8 mouse cellular contexts compared by ENCODE assay signal in genomic region chr1:37401687-37402086, GRCm38 (mm10). TPM values are rescaled to one million over a fixed set of nuclear protein-coding genes. Genes with fewer than 3 reads are reported as not detected.
A peak's percentile ranks its signal among the peaks of the same experiment; 100 is the strongest.
DNase-seq lines count a peak whose midpoint lies in the region; ATAC-seq and TF ChIP-seq lines count a peak whose summit lies in the region.

No protein-coding gene starts in this region.

- 63% methylated on average over 4 of the region's 4 CpGs for WGBS in intestine, postnatal 0 days
- 60% methylated on average over 4 of the region's 4 CpGs for WGBS in intestine, embryonic 16.5 days
- WGBS in heart, postnatal 0 days = 44% methylated on average over 4 of the region's 4 CpGs
- 62% methylated on average over 4 of the region's 4 CpGs for WGBS in midbrain, embryonic 14.5 days

- H3K36me3 ChIP-seq in intestine, postnatal 0 days (ENCODE audit: control insufficient read depth, insufficient read depth) = peaks cover 18% of the 10 kb centered on the region
- H3K36me3 ChIP-seq in intestine, embryonic 16.5 days (ENCODE audit: control insufficient read depth, insufficient read depth, low read length) = no peaks in the 10 kb centered on the region
- peaks cover 5% of the 10 kb centered on the region for H3K36me3 ChIP-seq in heart, postnatal 0 days (replicated peaks; ENCODE audit: control insufficient read depth, insufficient read depth, low read length)
- H3K36me3 ChIP-seq in midbrain, embryonic 14.5 days (ENCODE audit: control insufficient read depth, insufficient read depth, low read length) = peaks cover 44% of the 10 kb centered on the region

- no peak overlapping the region for H3K27ac ChIP-seq in intestine, postnatal 0 days (ENCODE audit: low read depth, low read length)
- H3K27ac ChIP-seq in intestine, embryonic 16.5 days (ENCODE audit: low read length) = no peak overlapping the region
- no peak overlapping the region for H3K27ac ChIP-seq in heart, postnatal 0 days (ENCODE audit: low read depth)
- H3K27ac ChIP-seq in midbrain, embryonic 14.5 days (replicated peaks; ENCODE audit: low read depth, low read length) = no peak overlapping the region

- peak; percentile 79 for DNase-seq in R1 (ENCODE audit: low read depth, low spot score)
- peak; percentile 77 for DNase-seq in cerebellum, adult 9-11 months
- peak; percentile 57 for DNase-seq in heart, postnatal 0 days (ENCODE audit: low spot score)
- peak; percentile 65 to 73 for DNase-seq in left cerebral cortex, adult 18-20 months (ENCODE audit: low spot score in 2 of 2)
- DNase-seq in midbrain, embryonic 14.5 days = peak; percentile 75
- DNase-seq in testis, postnatal 14 days (ENCODE audit: low spot score) = peak; percentile 18

- no peak overlapping the region for H3K4me2 ChIP-seq in intestine, postnatal 0 days (replicated peaks; ENCODE audit: low read depth)
- H3K4me2 ChIP-seq in intestine, embryonic 16.5 days (ENCODE audit: low read depth, low read length) = no peak overlapping the region
- H3K4me2 ChIP-seq in heart, postnatal 0 days (ENCODE audit: low read depth, low read length) = no peak overlapping the region
- no peak overlapping the region for H3K4me2 ChIP-seq in midbrain, embryonic 14.5 days (ENCODE audit: low read length)

- H3K9ac ChIP-seq in intestine, postnatal 0 days (ENCODE audit: low read depth, low read length) = no peak overlapping the region
- no peak overlapping the region for H3K9ac ChIP-seq in intestine, embryonic 16.5 days (ENCODE audit: low read depth, low read length)
- H3K9ac ChIP-seq in heart, postnatal 0 days (replicated peaks; ENCODE audit: low read depth, low read length) = no peak overlapping the region
- no peak overlapping the region for H3K9ac ChIP-seq in midbrain, embryonic 14.5 days (replicated peaks; ENCODE audit: low read length)

- no peak overlapping the region for H3K4me3 ChIP-seq in intestine, postnatal 0 days (ENCODE audit: low read depth, low read length)
- no peak overlapping the region for H3K4me3 ChIP-seq in intestine, embryonic 16.5 days (ENCODE audit: low read length)
- no peak overlapping the region for H3K4me3 ChIP-seq in heart, postnatal 0 days (ENCODE audit: low read depth, low read length)
- H3K4me3 ChIP-seq in midbrain, embryonic 14.5 days (replicated peaks; ENCODE audit: low read depth, low read length) = no peak overlapping the region

- H3K4me1 ChIP-seq in intestine, postnatal 0 days (replicated peaks; ENCODE audit: control insufficient read depth, insufficient read depth, low read length) = no peaks in the 10 kb centered on the region
- peaks cover 10% of the 10 kb centered on the region; the same call in 1 of the 2 replicates for H3K4me1 ChIP-seq in intestine, embryonic 16.5 days (ENCODE audit: control insufficient read depth, insufficient read depth, low read length)
- H3K4me1 ChIP-seq in heart, postnatal 0 days (ENCODE audit: control insufficient read depth, insufficient read depth) = no peaks in the 10 kb centered on the region; the same call in 1 of the 2 replicates
- no peaks in the 10 kb centered on the region for H3K4me1 ChIP-seq in midbrain, embryonic 14.5 days (ENCODE audit: control insufficient read depth, insufficient read depth, low read length)

- TF ChIP-seq CTCF in intestine, postnatal 0 days (IDR thresholded peaks at IDR 0.05; ENCODE audit: low read depth) = peak; percentile 87
- TF ChIP-seq CTCF in heart, postnatal 0 days (IDR thresholded peaks at IDR 0.05; ENCODE audit: low read depth) = peak; percentile 83

- H3K9me3 ChIP-seq in intestine, postnatal 0 days (ENCODE audit: control insufficient read depth) = no peaks in the 10 kb centered on the region
- no peaks in the 10 kb centered on the region for H3K9me3 ChIP-seq in intestine, embryonic 16.5 days (ENCODE audit: control insufficient read depth, low read length)
- H3K9me3 ChIP-seq in heart, postnatal 0 days (replicated peaks; ENCODE audit: control insufficient read depth, low read length) = no peaks in the 10 kb centered on the region
- no peaks in the 10 kb centered on the region for H3K9me3 ChIP-seq in midbrain, embryonic 14.5 days (ENCODE audit: control insufficient read depth, low read length)

- no peaks in the 10 kb centered on the region for H3K27me3 ChIP-seq in intestine, postnatal 0 days (replicated peaks; ENCODE audit: control insufficient read depth, insufficient read depth, low read length)
- H3K27me3 ChIP-seq in intestine, embryonic 16.5 days (replicated peaks; ENCODE audit: control insufficient read depth, insufficient read depth, low read length) = no peaks in the 10 kb centered on the region
- H3K27me3 ChIP-seq in heart, postnatal 0 days (ENCODE audit: control insufficient read depth, insufficient read depth, low read length) = no peaks in the 10 kb centered on the region
- H3K27me3 ChIP-seq in midbrain, embryonic 14.5 days (ENCODE audit: control insufficient read depth, insufficient read depth, low read length) = no peaks in the 10 kb centered on the region

- no peak for TF ChIP-seq EP300 in heart, postnatal 0 days (IDR thresholded peaks at IDR 0.05; ENCODE audit: low read depth)

- ATAC-seq in intestine, postnatal 0 days = no peak
- ATAC-seq in intestine, embryonic 16.5 days = no peak
- ATAC-seq in heart, postnatal 0 days (ENCODE audit: insufficient read depth, low read depth) = peak; percentile 39; the same call in 1 of the 2 replicates
- ATAC-seq in midbrain, embryonic 14.5 days (ENCODE audit: low FRiP score, low TSS enrichment) = no peak

RNA-seq across cellular contexts. Expression of gene Coa5, which starts 28.2 kb away (rescaled TPM):
- 33.4 and 33.9 TPM in 2 replicates for polyA plus RNA-seq in intestine, postnatal 0 days (2015; fragmentation: Nextera tagmentation; extraction: Ambion mirVana)
- polyA plus RNA-seq in intestine, embryonic 16.5 days (2015; fragmentation: Nextera tagmentation; extraction: Ambion mirVana) = 63.8 and 65.9 TPM in 2 replicates
- 48.9 and 65.0 TPM in 2 replicates for total RNA-seq in heart, postnatal 0 days (2014; rRNA removed; ENCODE audit: low replicate concordance)
- polyA plus RNA-seq in heart, postnatal 0 days (2015; fragmentation: Nextera tagmentation; extraction: Ambion mirVana) = 55.3 and 60.1 TPM in 2 replicates
- 10 to 100 TPM; 66.0 to 66.1 TPM for total RNA-seq in left cerebral cortex, adult 18-20 months (2021)
- 59.4 and 73.9 TPM in 2 replicates for polyA plus RNA-seq in midbrain, embryonic 14.5 days (2014; fragmentation: Nextera tagmentation; extraction: Ambion mirVana)

RNA-seq across cellular contexts. Expression of gene Unc50, which starts 28.3 kb away (rescaled TPM):
- 121 and 132 TPM in 2 replicates for polyA plus RNA-seq in intestine, postnatal 0 days (2015; fragmentation: Nextera tagmentation; extraction: Ambion mirVana)
- polyA plus RNA-seq in intestine, embryonic 16.5 days (2015; fragmentation: Nextera tagmentation; extraction: Ambion mirVana) = 121 and 131 TPM in 2 replicates
- 57.6 and 83.8 TPM in 2 replicates for total RNA-seq in heart, postnatal 0 days (2014; rRNA removed; ENCODE audit: low replicate concordance)
- 78.7 and 83.3 TPM in 2 replicates for polyA plus RNA-seq in heart, postnatal 0 days (2015; fragmentation: Nextera tagmentation; extraction: Ambion mirVana)
- total RNA-seq in left cerebral cortex, adult 18-20 months (2021) = 10 to 100 TPM; 58.5 to 59.5 TPM
- polyA plus RNA-seq in midbrain, embryonic 14.5 days (2014; fragmentation: Nextera tagmentation; extraction: Ambion mirVana) = 130 and 137 TPM in 2 replicates

Comparison
In these comparisons a context has a peak if more than half of its experiments do, and no peak if none do; other contexts are left out.
1. DNase-seq: peak in every context shown above with its lines; median percentile 79 in R1; 77 in cerebellum, adult 9-11 months; 75 in midbrain, embryonic 14.5 days; 69 in left cerebral cortex, adult 18-20 months; 57 in heart, postnatal 0 days; 18 in testis, postnatal 14 days.